Mouse (Mus musculus): ENCODE data around the gene Syt12.

GRCm38 (mm10) chr19:4521426-4522050 lies 44.3 kb upstream of the Syt12 start:
- no peak for TF ChIP-seq CTCF (IDR thresholded peaks at IDR 0.05)
- no peak for TF ChIP-seq EP300 (IDR thresholded peaks at IDR 0.05)
